Mouse (Mus musculus) liver, adult (tissue): Measurements from ENCODE around the gene Trub2.

Experiments used
- GATA4 ChIP-seq: IDR thresholded peaks from 2 replicates; pipeline ENCODE4 v1.6.1; 2014; ENCODE audit warnings: mild to moderate bottlenecking, low read length; ENCODE audit not compliant: insufficient replicate concordance

Gene Trub2

GRCm38 (mm10) chr2:29802075-29802826 lies 13.9 kb upstream of the Trub2 start, which contains the start of gene Slc27a4:
TSS of gene Slc27a4 (plus strand) at chr2:29802634.
- TF ChIP-seq GATA4: no peak

DNA sequence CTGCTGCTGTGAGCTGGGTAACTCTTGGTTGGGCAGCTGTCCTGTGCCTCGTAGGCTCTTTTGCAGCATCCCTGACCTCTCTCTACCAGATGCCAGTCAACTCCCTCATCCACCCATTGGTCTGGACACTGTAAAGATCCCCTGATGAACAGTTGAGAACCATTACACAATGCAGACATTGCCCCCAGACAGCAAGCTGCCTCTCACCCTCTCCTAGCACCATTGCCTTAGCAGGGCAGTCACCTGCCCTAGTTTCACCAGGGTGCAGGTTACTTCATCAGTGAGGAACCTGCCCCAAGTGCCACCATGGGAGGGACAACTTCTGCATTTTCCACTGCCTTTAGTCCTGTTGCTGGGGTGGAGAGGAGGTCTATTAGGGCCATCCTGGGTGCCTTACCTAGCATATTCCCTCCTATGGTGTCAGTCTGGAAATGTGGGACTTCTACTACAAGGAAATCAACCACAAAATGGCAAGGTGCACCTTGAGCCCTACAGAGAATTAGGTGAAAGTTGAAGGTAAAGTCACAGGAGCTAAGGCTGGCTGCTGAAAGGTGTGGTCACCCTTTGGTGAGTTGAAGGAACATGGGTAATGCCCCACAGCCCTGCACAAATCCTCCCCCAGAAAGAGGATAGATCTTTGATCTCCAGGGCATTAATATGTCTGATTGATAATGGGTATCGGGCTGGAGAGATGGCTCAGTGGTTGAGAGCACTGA lies 4.6 kb upstream of the Trub2 start:
- TF ChIP-seq GATA4: no peak

GRCm38 (mm10) chr2:29787104-29787917 lies 991 bp downstream of the Trub2 start, which contains the start of gene Coq4:
TSS of gene Coq4 (plus strand) at chr2:29787493.
- no peak for TF ChIP-seq GATA4

- no peak for TF ChIP-seq GATA4
Measured at GRCm38 (mm10) chr2:29784290-29784689, 4.0 kb downstream of the Trub2 start.

- peak; percentile 62; the same call in 1 of the 2 replicates for TF ChIP-seq GATA4
Measured at GRCm38 (mm10) chr2:29773323-29773722, 15.0 kb downstream of the Trub2 start.

DNA sequence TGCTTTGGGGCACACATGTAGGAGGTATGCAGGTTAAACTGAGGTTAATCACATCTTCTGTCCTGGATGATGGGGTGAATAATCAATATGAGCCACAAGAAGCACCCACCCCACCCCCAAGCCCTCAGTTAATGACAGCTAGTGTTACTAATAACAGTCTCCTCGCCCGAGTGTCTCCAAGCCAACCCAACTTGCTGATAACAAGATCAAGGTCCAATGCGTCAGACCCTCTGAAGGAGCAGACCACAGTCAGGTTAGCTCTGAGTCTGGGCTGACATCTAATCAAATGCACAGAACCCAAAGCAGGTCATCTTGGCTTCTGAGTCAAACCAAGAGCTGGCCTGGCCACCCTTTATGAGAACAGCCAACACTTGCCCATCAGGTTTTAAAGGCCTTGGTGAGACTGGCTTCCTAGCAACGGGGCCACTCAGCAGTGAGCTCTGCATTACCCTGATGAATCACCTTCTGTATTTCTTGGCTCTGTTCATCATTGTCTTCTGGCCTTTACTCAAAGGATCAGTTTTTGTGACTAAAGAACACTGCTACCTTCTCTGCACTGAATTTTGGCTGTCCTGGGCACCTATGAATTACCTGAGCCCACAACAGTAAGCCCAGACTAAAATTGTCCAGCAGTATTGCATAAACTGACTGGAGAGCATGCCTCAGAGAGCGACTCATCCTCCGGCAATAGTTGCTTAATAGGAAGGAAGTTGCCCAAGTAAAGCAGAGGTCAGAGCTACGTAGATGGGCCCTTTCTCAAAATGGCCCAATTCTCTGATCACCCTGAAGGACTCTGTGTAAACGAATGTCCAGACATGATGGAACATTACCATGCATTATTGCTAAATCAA lies 16.5 kb downstream of the Trub2 start:
- no peak for TF ChIP-seq GATA4

- TF ChIP-seq GATA4: no peak
Measured at GRCm38 (mm10) chr2:29770162-29770561, 18.1 kb downstream of the Trub2 start.

GRCm38 (mm10) chr2:29768901-29769300 lies 19.4 kb downstream of the Trub2 start:
- TF ChIP-seq GATA4: no peak

GRCm38 (mm10) chr2:29767976-29768709 lies 20.2 kb downstream of the Trub2 start:
- no peak for TF ChIP-seq GATA4

GRCm38 (mm10) chr2:29764831-29765230 lies 23.5 kb downstream of the Trub2 start:
- TF ChIP-seq GATA4: no peak

DNA sequence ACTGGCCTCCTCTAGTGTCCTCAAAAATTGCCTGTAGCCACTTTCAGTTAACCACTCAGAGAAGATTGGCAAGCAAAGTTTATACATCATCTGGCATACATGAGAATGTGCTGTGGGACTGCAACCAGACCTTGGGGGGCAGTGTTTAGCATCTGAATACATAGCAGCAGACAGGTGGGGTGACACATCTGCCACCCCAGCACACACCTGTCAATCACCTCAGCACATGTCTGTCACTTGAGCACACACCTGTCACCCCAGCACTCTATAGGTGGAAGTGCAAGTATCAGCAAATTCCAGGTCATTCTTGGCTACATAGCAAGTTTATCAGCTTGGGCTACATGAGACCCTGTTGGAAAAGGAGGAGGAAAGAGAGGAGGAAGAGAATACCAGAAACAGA lies 32.6 kb downstream of the Trub2 start:
- TF ChIP-seq GATA4: no peak

DNA sequence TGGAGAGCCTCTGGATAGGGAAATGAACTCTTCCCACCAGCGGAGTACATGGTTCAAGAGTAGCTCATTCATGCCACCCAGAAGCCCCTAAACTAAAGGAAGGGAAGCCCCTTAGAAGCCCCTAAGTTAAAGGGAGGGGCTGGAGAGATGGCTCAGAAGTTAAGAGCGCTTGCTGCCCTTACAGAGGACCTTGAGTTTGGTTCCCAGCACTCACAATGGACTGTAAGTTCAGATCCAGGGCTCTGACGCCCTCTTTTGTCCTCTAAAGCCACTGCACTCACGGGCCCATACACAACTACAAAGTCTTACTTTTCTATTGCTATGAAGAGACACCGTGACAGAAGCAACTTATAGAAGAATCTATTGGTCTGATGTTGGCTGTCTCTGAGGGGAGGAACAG lies 35.9 kb downstream of the Trub2 start:
- TF ChIP-seq GATA4: no peak

- TF ChIP-seq GATA4: no peak
Measured at GRCm38 (mm10) chr2:29751497-29751896, 36.8 kb downstream of the Trub2 start, which contains the start of gene Gm13420. TSS of gene Gm13420 (minus strand) at chr2:29751685.

DNA sequence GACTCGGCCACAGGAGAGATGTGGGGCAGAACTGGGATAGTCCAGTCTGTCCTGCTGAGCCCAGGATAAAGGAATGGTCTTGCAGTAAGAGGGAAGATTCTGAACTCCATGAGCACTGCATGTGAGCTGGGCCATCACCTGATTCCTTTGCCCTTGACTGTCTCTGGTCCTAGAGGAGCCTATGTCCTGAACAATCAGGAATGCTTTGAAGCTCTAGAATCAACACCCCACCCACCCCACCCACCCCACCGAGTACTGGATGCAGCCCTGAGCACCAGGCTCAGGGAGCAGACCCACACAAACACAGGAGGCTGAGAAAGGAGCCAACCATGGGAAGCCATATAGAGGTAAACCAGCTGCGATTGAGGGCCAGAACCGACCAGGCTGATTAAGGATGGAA lies 39.8 kb downstream of the Trub2 start:
- no peak for TF ChIP-seq GATA4
